Mouse (Mus musculus) liver, embryonic 16.5 days (tissue): ENCODE results near the gene Wdr18. TPM values are rescaled to one million over a fixed set of nuclear protein-coding genes. Genes with fewer than 3 reads are reported as not detected.
A peak's percentile ranks its signal among the peaks of the same experiment; 100 is the strongest.

ENCODE experiments used
- ATAC-seq: fragments of 200-750 bp; cut with Nextera tagmentation; 2 replicates; pipeline ENCODE4 v1.8.0; 2017; ENCODE audit warnings: low read depth, mild to moderate bottlenecking, moderate number of reproducible peaks, moderate library complexity
- H3K27ac ChIP-seq: fragments of 300-500 bp; sonication (generic); 2 replicates; pipeline ENCODE4 v1.5.1; 2014; ENCODE audit warnings: mild to moderate bottlenecking, low read length
- H3K27me3 ChIP-seq: fragments of 300-500 bp; sonication (generic); 2 replicates; pipeline ENCODE4 v1.6.1; 2014; ENCODE audit warnings: low read depth, low read length, mixed read lengths; ENCODE audit not compliant: control insufficient read depth, insufficient read depth
- H3K36me3 ChIP-seq: fragments of 300-500 bp; sonication (generic); 2 replicates; pipeline ENCODE4 v1.6.1; 2014; ENCODE audit warnings: mild to moderate bottlenecking; ENCODE audit not compliant: control insufficient read depth, insufficient read depth
- H3K4me1 ChIP-seq: fragments of 300-500 bp; sonication (generic); 2 replicates; pipeline ENCODE4 v1.6.1; 2014; ENCODE audit warnings: low read depth, low read length, mixed read lengths; ENCODE audit not compliant: control insufficient read depth
- H3K4me2 ChIP-seq: fragments of 300-500 bp; sonication (generic); 2 replicates; pipeline ENCODE4 v1.6.1; 2014; ENCODE audit warnings: low read depth, low read length, mixed read lengths
- H3K4me3 ChIP-seq: fragments of 300-500 bp; sonication (generic); 2 replicates; pipeline ENCODE4 v1.5.1; 2014; ENCODE audit warnings: low read depth, mild to moderate bottlenecking, low read length
- H3K9ac ChIP-seq: fragments of 300-500 bp; sonication (generic); 2 replicates; pipeline ENCODE4 v1.6.1; 2014; ENCODE audit warnings: low read depth, low read length
- H3K9me3 ChIP-seq: fragments of 300-500 bp; sonication (generic); replicated peaks from 2 replicates; pipeline ENCODE4 v1.6.1; 2016; ENCODE audit warnings: low read length; ENCODE audit not compliant: control insufficient read depth
- WGBS: fragments of 180-500 bp; shearing (Covaris S2); extraction: QIAGEN DNeasy Blood & Tissue Kit; methylation state at CpG from one replicate; pipeline ENCODE4 v1.1.7; 2014; ENCODE audit not compliant: insufficient replicate concordance; 5-methylcytosine and 5-hydroxymethylcytosine counted together
- polyA plus RNA-seq: library from polyadenylated mRNA; unstranded; fragments of >200 nt; fragmentation: Nextera tagmentation; extraction: Ambion mirVana; gene quantifications from 2 replicates; pipeline ENCODE4 v1.2.1, GENCODE M21; 2015

The Wdr18 gene
- polyA plus RNA-seq, 1 experiment from 2014 or later, result 42.2 TPM

- H3K4me1 ChIP-seq, result peaks cover 24% of the 10 kb centered on the region
- no peak for ATAC-seq
- H3K27me3 ChIP-seq, result peaks cover 2% of the 10 kb centered on the region; the same call in 1 of the 2 replicates
- H3K4me3 ChIP-seq, result no peak overlapping the region
- H3K9ac ChIP-seq, result no peak overlapping the region
- H3K9me3 ChIP-seq, result peaks cover 13% of the 10 kb centered on the region
- WGBS, result 80% methylated on average over 25 of the region's 25 CpGs
- H3K36me3 ChIP-seq, result peaks cover 49% of the 10 kb centered on the region
- H3K4me2 ChIP-seq, result no peak overlapping the region
- H3K27ac ChIP-seq, result no peak overlapping the region
Measured at GRCm38 (mm10) chr10:80013609-80014008, 53.7 kb downstream of the Wdr18 start.

- WGBS, result 56% methylated on average over 28 of the region's 28 CpGs
- no peak overlapping the region for H3K9ac ChIP-seq
- no peak overlapping the region for H3K4me2 ChIP-seq
- ATAC-seq, result no peak
- H3K27ac ChIP-seq, result no peak overlapping the region
- peaks cover 35% of the 10 kb centered on the region for H3K4me1 ChIP-seq
- peaks cover 13% of the 10 kb centered on the region for H3K9me3 ChIP-seq
- H3K36me3 ChIP-seq, result peaks cover 39% of the 10 kb centered on the region
- H3K27me3 ChIP-seq, result peaks cover 2% of the 10 kb centered on the region; the same call in 1 of the 2 replicates
- no peak overlapping the region for H3K4me3 ChIP-seq
Measured at GRCm38 (mm10) chr10:80014484-80015290, 54.7 kb downstream of the Wdr18 start.

DNA sequence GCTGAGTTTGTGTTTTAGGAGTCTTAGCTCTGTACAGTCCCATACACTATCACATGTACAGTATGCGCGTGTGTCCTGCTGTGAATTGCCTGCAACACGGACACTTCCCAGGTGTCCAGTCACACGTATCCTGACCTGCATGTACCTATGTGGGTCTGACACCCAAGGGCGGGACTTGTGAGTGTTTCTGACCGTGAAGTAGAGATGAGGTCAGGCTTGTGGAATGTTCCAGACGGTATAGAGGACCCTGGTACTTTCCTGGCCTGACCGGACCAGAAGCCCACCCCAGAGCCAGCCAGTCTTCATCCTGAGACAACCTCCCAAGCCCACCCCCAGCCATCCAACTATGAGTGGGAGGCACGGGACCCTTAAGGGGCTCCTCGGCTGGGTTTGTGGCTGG, 55.6 kb downstream of the Wdr18 start:
- Histone ChIP-seq H3K27me3 (peaks cover 2% of the 10 kb centered on the region; the same call in 1 of the 2 replicates), H3K36me3 (peaks cover 30% of the 10 kb centered on the region), H3K27ac (no peak overlapping the region), H3K4me1 (peaks cover 37% of the 10 kb centered on the region), H3K4me3 (no peak overlapping the region), H3K4me2 (no peak overlapping the region), H3K9me3 (peaks cover 4% of the 10 kb centered on the region; the same call in 1 of the 2 replicates), H3K9ac (no peak overlapping the region)
- ATAC-seq, result no peak
- 80% methylated on average over 10 of the region's 10 CpGs for WGBS

- Histone ChIP-seq H3K36me3 (peaks cover 20% of the 10 kb centered on the region; the same call in 1 of the 2 replicates), H3K4me1 (peaks cover 37% of the 10 kb centered on the region), H3K9ac (peak within 1 kb of the TSS; percentile 61), H3K9me3 (no peaks in the 10 kb centered on the region), H3K4me2 (peak within 1 kb of the TSS; percentile 65), H3K27ac (peak within 1 kb of the TSS; percentile 74), H3K4me3 (peak within 1 kb of the TSS; percentile 60), H3K27me3 (peaks cover 2% of the 10 kb centered on the region; the same call in 1 of the 2 replicates)
- WGBS, result 7% methylated on average over 11 of the region's 11 CpGs
- peak; percentile 61 for ATAC-seq
Measured at GRCm38 (mm10) chr10:80016511-80016910, 56.6 kb downstream of the Wdr18 start, which contains the start of gene Arhgap45. Gene Arhgap45, plus strand, starts transcription at chr10:80016653.

- Histone ChIP-seq H3K4me1 (peaks cover 37% of the 10 kb centered on the region), H3K36me3 (peaks cover 16% of the 10 kb centered on the region; the same call in 1 of the 2 replicates), H3K9ac (peak overlapping the region; percentile 61), H3K4me2 (peak overlapping the region; percentile 65), H3K9me3 (no peaks in the 10 kb centered on the region), H3K27me3 (peaks cover 2% of the 10 kb centered on the region; the same call in 1 of the 2 replicates), H3K4me3 (peak overlapping the region; percentile 60), H3K27ac (peak overlapping the region; percentile 74)
- ATAC-seq, result no peak
- 17% methylated on average over 10 of the region's 10 CpGs for WGBS
Measured at GRCm38 (mm10) chr10:80016931-80017330, 57.0 kb downstream of the Wdr18 start.

DNA sequence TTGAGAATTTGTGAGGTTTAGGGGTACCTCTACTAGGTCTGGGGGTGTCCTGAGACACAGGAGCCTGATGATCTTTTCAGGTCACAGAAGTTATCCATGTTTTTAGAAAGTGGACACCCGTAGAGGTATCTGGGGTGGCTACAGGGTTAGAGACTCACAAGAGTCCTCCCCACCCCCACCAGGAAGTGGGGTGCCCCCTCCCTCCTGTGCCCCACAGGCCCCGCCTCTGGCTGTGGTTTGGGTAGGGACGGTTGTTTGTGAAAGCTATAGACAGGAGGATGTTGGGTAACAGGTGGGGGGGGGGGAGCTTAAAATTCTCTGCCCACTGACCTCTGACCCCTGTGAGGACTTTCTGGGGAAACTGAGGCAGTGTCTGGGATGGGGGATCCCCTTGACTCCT, 57.4 kb downstream of the Wdr18 start:
- ATAC-seq, result peak; percentile 48

GRCm38 (mm10) chr10:80017771-80018170, 57.8 kb downstream of the Wdr18 start:
- no peak for ATAC-seq
- 32% methylated on average over 14 of the region's 14 CpGs for WGBS
- H3K9me3 ChIP-seq, result no peaks in the 10 kb centered on the region
- peak overlapping the region; percentile 60 for H3K4me3 ChIP-seq
- peaks cover 37% of the 10 kb centered on the region for H3K4me1 ChIP-seq
- peak overlapping the region; percentile 63 for H3K27ac ChIP-seq
- H3K27me3 ChIP-seq, result peaks cover 2% of the 10 kb centered on the region; the same call in 1 of the 2 replicates
- peak overlapping the region; percentile 61 for H3K9ac ChIP-seq
- H3K4me2 ChIP-seq, result peak overlapping the region; percentile 65
- peaks cover 16% of the 10 kb centered on the region; the same call in 1 of the 2 replicates for H3K36me3 ChIP-seq

More for the DNA sequence above, 57.4 kb downstream of the Wdr18 start:
- H3K27me3 ChIP-seq, result peaks cover 2% of the 10 kb centered on the region; the same call in 1 of the 2 replicates
- peak overlapping the region; percentile 61 for H3K9ac ChIP-seq
- no peaks in the 10 kb centered on the region for H3K9me3 ChIP-seq
- WGBS, result 8% methylated on average over 3 of the region's 3 CpGs
- H3K36me3 ChIP-seq, result peaks cover 18% of the 10 kb centered on the region; the same call in 1 of the 2 replicates
- peak overlapping the region; percentile 74 for H3K27ac ChIP-seq
- H3K4me2 ChIP-seq, result peak overlapping the region; percentile 65
- peak overlapping the region; percentile 60 for H3K4me3 ChIP-seq
- H3K4me1 ChIP-seq, result peaks cover 37% of the 10 kb centered on the region

DNA sequence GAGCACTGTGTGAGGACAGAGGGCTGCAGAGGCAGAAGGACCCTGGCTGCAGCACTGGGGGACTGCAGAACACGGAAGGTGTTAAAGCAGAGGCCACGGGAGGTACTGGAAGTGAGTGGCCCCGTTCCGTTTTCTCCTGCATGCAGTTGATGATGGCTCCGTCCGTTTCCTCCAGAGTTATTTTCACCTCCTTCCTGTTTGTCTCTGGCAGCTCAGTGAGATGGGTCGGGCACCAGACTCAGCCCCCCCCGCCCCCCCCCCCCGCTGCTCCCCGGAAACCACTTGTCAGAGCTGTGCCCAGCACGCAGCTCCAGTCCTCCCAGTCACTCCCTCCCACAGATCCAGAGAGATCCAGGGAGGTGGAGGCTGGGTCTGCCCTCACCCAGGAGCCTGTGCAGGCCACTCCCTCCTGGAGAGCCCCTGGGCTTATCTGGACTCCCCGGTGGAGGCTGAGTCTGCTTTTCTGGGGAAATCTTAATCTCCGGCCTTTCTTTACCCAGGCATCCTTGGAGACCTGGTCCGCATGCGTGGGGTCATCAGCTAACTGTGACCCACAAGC, 58.9 kb downstream of the Wdr18 start:
- WGBS, result 4% methylated on average over 15 of the region's 15 CpGs
- Histone ChIP-seq H3K36me3 (peaks cover 9% of the 10 kb centered on the region; the same call in 1 of the 2 replicates), H3K9me3 (no peaks in the 10 kb centered on the region), H3K9ac (peak overlapping the region; percentile 19), H3K4me1 (peaks cover 41% of the 10 kb centered on the region), H3K4me2 (peak overlapping the region; percentile 58), H3K4me3 (peak overlapping the region; percentile 39), H3K27ac (peak overlapping the region; percentile 72), H3K27me3 (no peaks in the 10 kb centered on the region)
- ATAC-seq, result peak; percentile 60
